ENCODE assay signal across 9 mouse cellular contexts in the genomic region with DNA sequence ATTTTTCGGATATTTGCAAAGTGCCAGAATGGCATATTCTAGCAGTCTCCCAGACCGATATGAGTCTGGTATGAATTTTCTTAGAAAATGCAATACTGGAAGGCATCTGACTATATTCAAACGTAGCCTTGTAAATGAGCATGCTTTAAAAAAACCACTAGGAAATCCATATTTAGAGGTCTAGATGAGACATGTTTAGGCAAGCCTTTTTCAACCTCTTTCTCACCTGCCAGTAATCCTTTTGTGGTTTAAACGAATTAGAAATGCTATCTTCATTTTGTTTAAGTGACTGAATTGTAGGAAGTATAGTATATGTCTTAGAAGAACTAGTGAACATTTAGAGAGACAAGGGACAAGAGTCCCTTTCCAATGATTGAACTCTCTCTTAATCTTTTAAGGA. TPM values are rescaled to one million over a fixed set of nuclear protein-coding genes. Genes with fewer than 3 reads are reported as not detected.
DNase-seq lines count a peak whose midpoint lies in the region; ATAC-seq and TF ChIP-seq lines count a peak whose summit lies in the region.
"Had no signal": no experiment of that assay in that cellular context is flagged by ENCODE, and none has a peak within 500 bp of the region (broad histone marks: within the 10 kb centered on the region; RNA-seq: fewer than 3 reads in every experiment).

No protein-coding gene starts in this region.

- H3K36me3 ChIP-seq in embryonic facial prominence, embryonic 14.5 days (ENCODE audit: control insufficient read depth, insufficient read depth, low read length): 0 out of 2 replicates have a peak, but pooled peaks cover 4% of the 10 kb centered on the region
- H3K36me3 ChIP-seq in intestine, embryonic 16.5 days (ENCODE audit: control insufficient read depth, insufficient read depth, low read length): no peaks in the 10 kb centered on the region
- H3K36me3 ChIP-seq in neural tube, embryonic 13.5 days: 0 out of 2 replicates have a peak, but pooled peaks cover 4% of the 10 kb centered on the region

- no peak for TF ChIP-seq POLR2A in lung, adult 2 months (IDR thresholded peaks at IDR 0.05; ENCODE audit: borderline replicate concordance, extremely low read depth, low read depth, low read length)

- ATAC-seq in embryonic facial prominence, embryonic 14.5 days (ENCODE audit: low read depth): no peak
- ATAC-seq in intestine, embryonic 16.5 days: no peak
- no peak for ATAC-seq in neural tube, embryonic 13.5 days (ENCODE audit: low read depth)

- peak overlapping the region; percentile 79 for H3K9ac ChIP-seq in embryonic facial prominence, embryonic 14.5 days (ENCODE audit: low read depth, low read length)
- H3K9ac ChIP-seq in intestine, embryonic 16.5 days (ENCODE audit: low read depth, low read length): peak overlapping the region; percentile 86
- peak overlapping the region; percentile 87 for H3K9ac ChIP-seq in neural tube, embryonic 13.5 days

- peaks cover 3% of the 10 kb centered on the region for H3K4me1 ChIP-seq in lung, adult 2 months (ENCODE audit: control insufficient read depth, insufficient read depth, low read length)
- peaks cover 3% of the 10 kb centered on the region for H3K4me1 ChIP-seq in embryonic facial prominence, embryonic 14.5 days (ENCODE audit: control insufficient read depth, insufficient read depth, low read length)
- no peaks in the 10 kb centered on the region; the same call in 1 of the 2 replicates for H3K4me1 ChIP-seq in intestine, embryonic 16.5 days (ENCODE audit: control insufficient read depth, insufficient read depth, low read length)
- H3K4me1 ChIP-seq in neural tube, embryonic 13.5 days (replicated peaks): peaks cover 19% of the 10 kb centered on the region

- 2% methylated on average over 4 of the region's 4 CpGs for WGBS in lung, adult 2 months
- WGBS in embryonic facial prominence, embryonic 14.5 days: 5% methylated on average over 4 of the region's 4 CpGs
- WGBS in intestine, embryonic 16.5 days: 7% methylated on average over 4 of the region's 4 CpGs
- WGBS in neural tube, embryonic 13.5 days: 9% methylated on average over 4 of the region's 4 CpGs

- no peaks in the 10 kb centered on the region for H3K9me3 ChIP-seq in embryonic facial prominence, embryonic 14.5 days (ENCODE audit: control insufficient read depth, low read length)
- H3K9me3 ChIP-seq in intestine, embryonic 16.5 days (ENCODE audit: control insufficient read depth, low read length): no peaks in the 10 kb centered on the region
- H3K9me3 ChIP-seq in neural tube, embryonic 13.5 days: no peaks in the 10 kb centered on the region

- peak overlapping the region; percentile 67 for H3K4me2 ChIP-seq in embryonic facial prominence, embryonic 14.5 days (ENCODE audit: low read depth, low read length)
- H3K4me2 ChIP-seq in intestine, embryonic 16.5 days (ENCODE audit: low read depth, low read length): peak overlapping the region; percentile 70
- peak overlapping the region; percentile 89 for H3K4me2 ChIP-seq in neural tube, embryonic 13.5 days

- DNase-seq in lung, adult 2 months: no peak
- no peak for DNase-seq in lung, adult 18-20 months
- DNase-seq in embryonic facial prominence, embryonic 14.5 days (ENCODE audit: low spot score): no peak
- no peak for DNase-seq in right cerebral cortex, adult 18-20 months
- no peak for DNase-seq in frontal cortex, postnatal 14 days (ENCODE audit: low spot score in 2 of 2)
- no peak for DNase-seq in gastrocnemius, postnatal 10 days

- no peaks in the 10 kb centered on the region for H3K27me3 ChIP-seq in embryonic facial prominence, embryonic 14.5 days (replicated peaks; ENCODE audit: control insufficient read depth, insufficient read depth, low read length)
- H3K27me3 ChIP-seq in intestine, embryonic 16.5 days (replicated peaks; ENCODE audit: control insufficient read depth, insufficient read depth, low read length): no peaks in the 10 kb centered on the region
- H3K27me3 ChIP-seq in neural tube, embryonic 13.5 days: no peaks in the 10 kb centered on the region

- 0 out of 2 replicates have a peak overlapping the region, but pooled peaks have one; percentile 89 for H3K27ac ChIP-seq in embryonic facial prominence, embryonic 14.5 days (replicated peaks; ENCODE audit: low read depth, low read length)
- peak overlapping the region; percentile 94 for H3K27ac ChIP-seq in intestine, embryonic 16.5 days (ENCODE audit: low read length)
- peak overlapping the region; percentile 90; the same call in 1 of the 2 replicates for H3K27ac ChIP-seq in neural tube, embryonic 13.5 days (replicated peaks)

- no peak for TF ChIP-seq CTCF in lung, adult 2 months (IDR thresholded peaks at IDR 0.05; ENCODE audit: insufficient read depth, low read length)

- H3K4me3 ChIP-seq in lung, adult 2 months (replicated peaks; ENCODE audit: extremely low read depth, low read depth, low read length): peak overlapping the region; percentile 94
- H3K4me3 ChIP-seq in embryonic facial prominence, embryonic 14.5 days (ENCODE audit: low read depth, low read length): peak overlapping the region; percentile 64
- peak overlapping the region; percentile 83 for H3K4me3 ChIP-seq in intestine, embryonic 16.5 days (ENCODE audit: low read length)
- H3K4me3 ChIP-seq in neural tube, embryonic 13.5 days: peak overlapping the region; percentile 84

RNA-seq across cellular contexts. Expression of a gene that starts 1.1 kb away (rescaled TPM):
- polyA plus RNA-seq in lung, adult 2 months (2012; rRNA removed): 4.4 and 5.8 TPM in 2 replicates
- 17.3 and 17.7 TPM in 2 replicates for polyA plus RNA-seq in embryonic facial prominence, embryonic 14.5 days (2014; fragmentation: Nextera tagmentation; extraction: Ambion mirVana)
- 9.4 and 9.9 TPM in 2 replicates for polyA plus RNA-seq in intestine, embryonic 16.5 days (2015; fragmentation: Nextera tagmentation; extraction: Ambion mirVana)
- 22.3 and 26.6 TPM in 2 replicates for polyA plus RNA-seq in neural tube, embryonic 13.5 days (2015; fragmentation: Nextera tagmentation; extraction: Ambion mirVana)
- 10 to 100 TPM in 1 of 2 experiments, 1 to 10 TPM in 1; 7.2 to 12.4 TPM for total RNA-seq in gastrocnemius, postnatal 10 days (2021)

RNA-seq across cellular contexts. Expression of a gene that starts 1.2 kb away (rescaled TPM):
- polyA plus RNA-seq in lung, adult 2 months (2012; rRNA removed): 6.7 and 8.4 TPM in 2 replicates
- polyA plus RNA-seq in embryonic facial prominence, embryonic 14.5 days (2014; fragmentation: Nextera tagmentation; extraction: Ambion mirVana): 26.3 and 34.6 TPM in 2 replicates
- polyA plus RNA-seq in intestine, embryonic 16.5 days (2015; fragmentation: Nextera tagmentation; extraction: Ambion mirVana): 20.3 and 22.2 TPM in 2 replicates
- 31.5 and 35.5 TPM in 2 replicates for polyA plus RNA-seq in neural tube, embryonic 13.5 days (2015; fragmentation: Nextera tagmentation; extraction: Ambion mirVana)
- 10 to 100 TPM; 18.0 to 18.3 TPM for total RNA-seq in gastrocnemius, postnatal 10 days (2021)

RNA-seq across cellular contexts. Expression of a gene that starts 19.8 kb away (rescaled TPM):
- polyA plus RNA-seq in lung, adult 2 months (2012; rRNA removed): 0.28 and 1.2 TPM in 2 replicates
- polyA plus RNA-seq in embryonic facial prominence, embryonic 14.5 days (2014; fragmentation: Nextera tagmentation; extraction: Ambion mirVana): 106 and 114 TPM in 2 replicates
- polyA plus RNA-seq in intestine, embryonic 16.5 days (2015; fragmentation: Nextera tagmentation; extraction: Ambion mirVana): 115 and 141 TPM in 2 replicates
- polyA plus RNA-seq in neural tube, embryonic 13.5 days (2015; fragmentation: Nextera tagmentation; extraction: Ambion mirVana): 33.8 and 43.7 TPM in 2 replicates
- 10 to 100 TPM in 1 of 2 experiments, 1 to 10 TPM in 1; 9.2 to 10.9 TPM for total RNA-seq in gastrocnemius, postnatal 10 days (2021)
- total RNA-seq: gastrocnemius, adult 8-10 months had no signal

Comparison
In these comparisons a context has a peak if more than half of its experiments do, and no peak if none do; other contexts are left out.
1. RNA of a gene that starts 19.8 kb away (polyA plus RNA-seq): 115 to 141 TPM in intestine, embryonic 16.5 days, 106 to 114 TPM in embryonic facial prominence, embryonic 14.5 days and 33.8 to 43.7 TPM in neural tube, embryonic 13.5 days; 0.28 to 1.2 TPM in lung, adult 2 months; every median in the first group is over 10 times any median in the second.
2. Peak in every context shown above with its lines, with median percentiles within 50 percentile points of each other: H3K4me3 ChIP-seq, H3K27ac ChIP-seq, H3K4me2 ChIP-seq and H3K9ac ChIP-seq.